Mouse (Mus musculus) hematopoietic stem cell, adult 5-6 weeks (primary cell): ENCODE results near the gene Ctf2. TPM values are rescaled to one million over a fixed set of nuclear protein-coding genes. Genes with fewer than 3 reads are reported as not detected.

ENCODE experiments used
- ATAC-seq, 2 experiments: fragments of 125-278 bp in 1 of 2; replicated peaks in 1 of 2; 2 replicates each; pipeline ENCODE4 v1.8.0; 2016 to 2017; ENCODE audit warnings: inconsistent platforms in 2 of 2, mild to moderate bottlenecking in 2 of 2, moderate number of reproducible peaks in 2 of 2, low read depth in 1 of 2, moderate TSS enrichment in 1 of 2; ENCODE audit not compliant: low FRiP score in 2 of 2, poor library complexity in 2 of 2, severe bottlenecking in 2 of 2, insufficient read depth in 1 of 2, low TSS enrichment in 1 of 2
- total RNA-seq: library from RNA; stranded (forward); fragments of 172-1452, 232-1000 nt; gene quantifications from 2 replicates; pipeline ENCODE4 v1.2.3, GENCODE M21; 2017

Ctf2 gene
- total RNA-seq, 1 experiment from 2014 or later = not detected

- 0 out of 4 replicates have a peak, but pooled peaks have one; percentile 14 to 26 for ATAC-seq
These were observed 12.5 kb upstream of the Ctf2 start, which contains the start of gene Fbxl19 for GRCm38 (mm10) chr7:127744366-127745045. Fbxl19 (plus strand) TSS chr7:127744543.

- ATAC-seq = no peak
These were observed 1.8 kb downstream of the Ctf2 start for GRCm38 (mm10) chr7:127730170-127730569.

GRCm38 (mm10) chr7:127727898-127728297 is 4.1 kb downstream of the Ctf2 start:
- no peak for ATAC-seq

DNA sequence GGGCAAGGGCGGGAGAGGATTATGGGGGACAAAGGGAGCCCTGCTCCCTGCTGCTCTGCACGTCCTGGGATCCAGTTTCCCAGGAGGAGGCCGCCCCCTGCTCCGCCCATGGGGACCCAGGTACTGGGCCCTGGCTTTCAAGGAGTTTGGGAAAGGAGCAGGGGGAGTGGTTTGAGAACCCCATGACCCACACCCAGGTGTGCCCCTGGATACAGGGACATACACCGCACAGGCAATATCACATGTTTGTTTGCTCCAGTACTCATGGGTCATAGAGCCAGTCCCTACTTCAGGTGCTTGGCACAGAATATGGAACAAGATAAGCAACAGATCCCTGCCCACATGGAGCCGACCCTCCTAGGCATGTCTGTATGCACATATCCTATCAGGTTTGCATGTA is 6.0 kb downstream of the Ctf2 start:
- no peak for ATAC-seq

- ATAC-seq = no peak
These were observed 6.5 kb downstream of the Ctf2 start for GRCm38 (mm10) chr7:127725490-127725889.

DNA sequence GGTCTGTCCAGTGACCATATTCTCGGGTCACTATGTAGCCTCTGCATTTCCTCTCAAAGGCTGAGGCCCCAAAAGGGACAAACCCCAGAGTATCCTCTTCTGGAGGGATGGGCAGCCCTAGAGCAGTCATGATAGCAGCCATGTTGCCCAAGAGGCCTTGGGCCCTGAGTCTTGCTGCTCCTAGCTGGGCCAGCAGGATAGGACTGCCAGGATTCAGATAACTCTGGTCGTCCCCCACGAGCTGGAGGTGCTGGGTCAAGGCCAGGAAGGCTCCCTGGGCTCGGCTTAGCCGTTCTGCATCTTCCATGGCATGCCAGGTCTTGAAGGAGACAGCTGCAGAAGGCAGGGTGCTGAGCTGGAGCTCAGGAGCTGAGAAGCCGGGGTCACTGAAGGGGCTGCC is 12.7 kb downstream of the Ctf2 start:
- no peak for ATAC-seq

GRCm38 (mm10) chr7:127718339-127718738 is 13.6 kb downstream of the Ctf2 start:
- no peak for ATAC-seq

- peak; percentile 44 to 54; a peak in 3 of 4 replicates for ATAC-seq
These were observed 15.0 kb downstream of the Ctf2 start for GRCm38 (mm10) chr7:127716992-127717391.

DNA sequence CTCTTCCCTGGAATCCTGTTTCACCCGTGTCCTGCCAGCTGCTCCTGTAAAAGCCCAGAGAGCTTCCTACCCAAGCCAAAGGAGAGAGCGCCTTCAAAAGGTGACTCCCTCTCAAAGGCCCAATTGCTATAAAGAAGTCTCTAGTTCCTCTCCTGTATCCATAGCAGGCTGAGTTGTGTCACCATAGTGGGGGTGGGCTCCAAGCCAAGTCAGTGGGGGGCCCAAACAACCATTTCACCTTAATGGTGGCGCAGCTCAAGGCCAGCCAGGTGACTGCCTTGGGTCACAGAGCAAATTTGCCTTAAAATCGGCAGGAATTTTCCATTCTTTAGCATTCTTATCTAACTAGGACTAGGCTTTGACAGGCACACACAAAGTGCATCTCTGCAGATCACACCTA is 17.1 kb downstream of the Ctf2 start:
- no peak for ATAC-seq

- peak; percentile 38 to 39; a peak in 2 of 4 replicates for ATAC-seq
These were observed 19.2 kb downstream of the Ctf2 start, which contains the start of gene Ctf1 for GRCm38 (mm10) chr7:127712461-127713385. Ctf1 (plus strand) TSS chr7:127712736.

- peak in 1 of 2 experiments; percentile 9; a peak in 1 of 4 replicates for ATAC-seq
These were observed 20.5 kb downstream of the Ctf2 start for GRCm38 (mm10) chr7:127711456-127711855.

DNA sequence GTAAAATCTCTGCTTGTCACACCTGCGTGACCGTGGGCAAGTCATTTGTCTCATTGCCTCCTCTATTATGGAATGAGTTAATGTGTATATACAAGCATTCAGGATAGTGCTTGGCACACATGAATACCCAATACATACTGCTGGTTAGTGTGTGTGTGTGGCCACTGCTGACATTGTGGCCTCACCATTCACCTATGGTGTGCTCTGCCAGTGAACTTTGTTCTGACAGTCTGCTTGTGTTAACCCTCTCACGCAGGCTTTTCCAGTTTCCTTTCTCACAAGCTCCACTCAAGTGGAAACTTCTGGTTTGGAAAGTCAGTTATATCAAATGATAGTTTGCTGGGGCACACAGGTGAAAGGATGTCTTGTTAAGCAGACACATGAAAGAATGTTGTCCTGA is 20.9 kb downstream of the Ctf2 start:
- ATAC-seq = no peak

DNA sequence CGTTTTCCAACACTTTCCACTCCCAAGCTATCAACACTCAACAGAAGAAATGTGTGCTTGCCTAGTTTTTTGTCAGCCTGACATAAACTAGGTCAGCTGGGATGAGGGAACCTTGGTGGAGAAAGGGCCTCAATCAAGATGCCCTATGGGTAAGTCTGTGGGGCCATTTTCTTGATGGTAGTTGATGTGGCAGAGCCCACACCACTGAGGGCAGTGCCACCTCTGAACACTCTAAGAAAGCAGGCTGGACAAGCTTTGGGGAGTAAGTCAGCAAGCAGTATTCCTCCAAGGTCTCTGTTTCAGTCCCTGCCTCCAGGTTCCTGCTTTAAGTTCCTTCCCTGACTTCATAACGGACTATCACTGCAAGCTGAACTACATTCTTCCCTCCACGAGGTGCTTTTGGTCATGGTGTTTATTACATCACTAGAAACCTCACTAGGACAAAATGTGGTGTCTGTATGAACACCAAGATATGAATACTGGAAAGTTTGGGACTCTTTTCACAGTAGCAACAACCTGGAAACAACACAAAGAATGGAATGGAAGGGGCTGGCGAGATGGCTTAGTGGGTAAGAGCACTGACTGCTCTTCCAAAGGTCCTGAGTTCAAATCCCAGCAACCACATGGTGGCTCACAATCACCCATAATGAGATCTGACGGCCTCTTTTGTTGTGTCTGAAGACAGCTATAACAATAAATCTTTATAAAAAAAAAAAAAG is 22.5 kb downstream of the Ctf2 start:
- no peak for ATAC-seq

DNA sequence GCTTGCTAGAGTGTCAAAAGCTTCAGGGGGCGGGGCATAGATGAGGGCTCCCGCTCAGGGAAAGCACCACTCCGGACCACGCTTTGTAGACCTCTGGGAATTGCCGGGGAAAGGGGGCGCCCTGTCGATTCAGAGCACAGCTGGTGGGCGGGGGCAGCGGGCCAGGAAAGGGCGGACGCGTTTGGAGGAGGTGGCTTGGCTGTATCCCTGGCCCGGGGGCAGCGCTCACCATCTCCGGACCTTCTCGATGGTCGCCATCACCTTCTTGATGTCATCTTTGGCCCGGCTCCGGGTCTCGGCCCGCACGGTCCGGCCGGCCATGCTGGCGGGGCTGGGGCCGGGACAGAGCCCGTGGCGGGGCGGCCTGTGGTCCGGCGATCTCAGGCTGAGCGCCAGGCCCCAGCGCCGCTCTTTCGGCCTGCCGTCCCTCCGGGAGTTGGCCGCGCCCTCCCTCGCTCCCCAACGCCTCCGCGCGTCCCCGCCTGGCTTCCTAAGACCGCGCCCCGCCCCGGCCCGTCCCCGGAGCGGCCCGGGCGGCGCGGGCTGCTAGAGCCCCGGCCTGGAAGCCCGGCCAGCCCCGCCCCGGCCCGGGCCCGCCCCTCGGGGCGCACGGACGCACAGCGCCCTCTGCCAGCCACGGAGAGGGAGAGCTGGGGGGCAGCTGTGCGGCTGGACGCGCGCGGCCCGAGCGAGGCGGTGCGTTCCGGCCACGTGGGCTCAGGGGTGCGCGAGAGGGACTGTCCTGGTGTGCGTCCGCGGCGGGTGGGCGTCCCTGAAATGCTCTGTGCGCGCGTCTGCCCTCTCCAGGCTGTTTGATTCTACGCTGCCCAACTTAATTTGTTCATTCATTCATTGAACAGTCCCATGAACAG is 23.5 kb downstream of the Ctf2 start, which contains the start of gene Bcl7c:
Gene Bcl7c, minus strand, starts transcription at position 727 of the 872 bp plus-strand sequence.
- peak; percentile 47 to 86 for ATAC-seq

DNA sequence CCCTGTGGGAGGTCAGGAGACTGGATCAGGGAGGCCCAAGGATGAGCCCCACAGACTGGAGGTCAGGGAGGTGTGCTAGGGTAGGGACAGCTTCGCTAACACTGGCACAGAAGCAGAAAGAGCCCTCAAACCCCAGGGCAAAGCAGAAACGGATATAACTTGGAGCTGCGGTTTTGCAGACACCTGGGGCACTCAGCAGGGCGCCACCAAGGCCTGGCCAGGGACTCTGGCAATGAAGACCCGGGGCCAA is 24.1 kb downstream of the Ctf2 start:
- peak in 1 of 2 experiments; percentile 89; a peak in 2 of 4 replicates for ATAC-seq

DNA sequence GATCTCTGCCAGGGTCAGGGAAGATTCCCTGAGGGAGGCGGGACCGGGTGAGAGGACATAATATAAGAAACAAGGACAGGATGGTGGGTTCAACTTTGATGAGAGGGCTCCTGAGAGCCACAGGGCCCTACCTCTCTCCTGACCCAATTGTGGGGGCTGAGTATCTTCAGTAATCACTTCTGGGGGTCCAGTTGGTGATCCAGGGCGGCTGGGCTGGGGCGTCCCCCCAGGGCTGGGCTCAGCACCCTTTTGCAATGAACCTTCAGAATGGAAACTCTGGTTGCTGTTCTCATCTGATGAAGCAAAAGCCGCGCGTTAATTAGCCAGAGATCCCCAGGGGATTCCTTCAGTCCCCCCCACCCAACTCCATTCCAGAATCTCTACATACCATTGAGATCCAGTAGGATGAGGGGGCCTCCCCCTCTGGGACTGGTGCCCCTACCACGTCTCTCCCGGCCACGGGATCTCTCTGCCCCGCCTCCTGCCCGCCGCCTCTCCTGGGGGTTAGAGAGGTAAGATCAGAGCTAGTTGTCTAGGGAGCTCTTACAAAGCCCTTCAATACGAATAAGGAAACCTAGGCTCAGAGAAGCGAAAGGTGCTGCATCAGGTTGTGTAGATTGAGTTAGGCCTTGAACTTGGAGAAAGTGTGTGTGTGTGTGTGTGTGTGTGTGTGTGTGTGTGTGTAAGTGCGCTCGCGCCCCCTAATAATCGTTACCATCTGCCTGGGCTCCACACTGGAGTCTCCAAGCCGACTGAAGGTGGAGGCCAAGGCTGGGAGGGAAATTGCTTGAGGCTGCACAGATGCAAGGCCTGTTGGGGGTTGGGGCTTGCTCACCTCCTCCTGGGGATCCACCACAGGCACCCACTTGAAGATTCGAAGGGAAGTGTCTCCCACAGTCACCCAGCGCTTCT is 24.7 kb downstream of the Ctf2 start:
- ATAC-seq = peak; percentile 1 to 13; a peak in 1 of 4 replicates
